Mouse (Mus musculus) frontal cortex, postnatal 10 days (tissue): ENCODE measurements around the gene Zfp319.

Experiments
- DNase-seq, 2 experiments: peaks; one replicate each; pipeline ENCODE4 v3.0.0; 2022; ENCODE audit warnings: low spot score in 2 of 2, mixed read lengths in 1 of 2

Zfp319 gene

GRCm38 (mm10) chr8:95351461-95351860 lies 19.7 kb upstream of the Zfp319 start:
- DNase-seq, result no peak

GRCm38 (mm10) chr8:95348811-95349630 lies 17.3 kb upstream of the Zfp319 start:
- DNase-seq, result peak; percentile 75 to 80

DNA sequence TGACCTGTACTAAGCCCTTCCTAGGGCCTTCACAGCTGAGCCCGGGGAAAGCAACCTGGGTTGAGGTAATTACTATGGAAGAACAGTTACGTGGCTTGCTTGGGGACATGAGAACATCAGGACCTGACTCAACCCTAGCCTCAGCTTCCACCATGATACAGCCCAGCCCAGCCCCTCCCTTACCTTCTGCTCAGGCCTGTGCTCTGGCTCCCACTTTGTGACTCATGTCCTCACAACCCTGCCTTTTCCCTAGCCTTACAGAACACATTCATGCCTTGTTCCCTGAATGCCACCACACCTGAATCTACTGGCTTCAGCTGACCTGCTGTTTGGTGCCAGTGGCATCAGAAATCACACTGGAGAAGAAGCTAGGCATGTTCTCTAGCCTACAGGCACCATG lies 16.6 kb upstream of the Zfp319 start:
- no peak for DNase-seq

GRCm38 (mm10) chr8:95346643-95347545 lies 15.1 kb upstream of the Zfp319 start:
- peak; percentile 75 to 78 for DNase-seq

DNA sequence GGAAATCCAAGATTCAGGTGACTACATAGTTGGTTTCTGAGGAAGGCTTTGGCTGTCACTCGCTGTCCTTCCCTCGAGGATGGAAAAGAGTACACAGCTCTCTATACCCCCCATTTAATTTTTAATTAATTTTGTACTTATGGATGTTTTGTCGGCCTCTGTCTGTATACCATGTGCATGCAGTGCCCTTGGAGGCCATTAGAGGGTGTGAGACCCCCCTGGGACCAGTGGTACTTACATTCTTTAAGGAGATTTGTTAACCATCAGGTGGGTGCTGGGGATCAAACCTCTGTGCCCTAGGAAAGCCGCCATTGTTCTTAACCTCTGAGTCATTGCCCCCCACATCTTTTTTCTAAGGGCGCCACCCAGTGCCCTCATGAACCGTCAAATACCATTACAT lies 12.9 kb upstream of the Zfp319 start:
- no peak for DNase-seq

DNA sequence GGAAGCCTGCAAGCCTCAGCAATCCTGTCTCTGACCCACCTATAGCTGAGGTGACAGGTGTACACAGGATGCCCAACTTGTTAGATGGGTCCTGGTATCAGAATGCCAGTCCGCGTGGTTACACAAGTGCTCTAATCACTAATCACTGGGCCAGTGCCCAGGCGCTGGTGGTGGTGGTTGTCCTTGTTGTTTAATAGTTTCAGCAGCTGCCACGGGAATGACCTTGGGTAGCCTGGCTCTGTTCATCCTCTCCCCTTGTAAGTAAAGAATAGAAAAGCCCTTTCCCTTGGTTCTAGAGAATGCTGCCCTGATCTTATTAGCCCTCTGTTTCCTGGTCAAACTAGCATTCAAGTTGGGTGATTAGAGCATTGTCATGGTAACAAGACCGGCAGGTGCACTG lies 10.0 kb upstream of the Zfp319 start:
- no peak for DNase-seq

DNA sequence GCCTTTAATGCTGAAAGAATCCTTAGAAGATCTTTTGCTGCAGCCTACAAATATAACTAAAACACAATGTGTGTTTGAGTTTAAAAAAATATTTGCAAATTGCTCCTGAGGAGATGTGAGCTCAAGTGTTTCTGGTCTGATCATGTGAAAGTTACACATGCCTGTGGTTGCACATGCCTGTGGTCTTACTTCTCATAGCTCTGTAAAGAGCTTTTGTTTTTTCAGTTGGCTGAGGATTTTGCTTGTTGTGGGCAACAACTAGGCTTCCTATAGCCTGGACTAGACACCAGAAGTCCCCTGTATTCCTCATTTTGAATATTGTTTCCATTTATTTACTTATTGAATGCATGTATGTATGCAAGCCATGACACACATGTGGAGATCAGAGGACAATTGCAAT lies 4.6 kb upstream of the Zfp319 start:
- DNase-seq, result no peak

- DNase-seq, result no peak
Observed at GRCm38 (mm10) chr8:95335706-95336105, 4.0 kb upstream of the Zfp319 start.

- no peak for DNase-seq
Observed at GRCm38 (mm10) chr8:95332437-95333199, 868 bp upstream of the Zfp319 start.

- no peak for DNase-seq
Observed at GRCm38 (mm10) chr8:95331156-95331719, 512 bp downstream of the Zfp319 start.

DNA sequence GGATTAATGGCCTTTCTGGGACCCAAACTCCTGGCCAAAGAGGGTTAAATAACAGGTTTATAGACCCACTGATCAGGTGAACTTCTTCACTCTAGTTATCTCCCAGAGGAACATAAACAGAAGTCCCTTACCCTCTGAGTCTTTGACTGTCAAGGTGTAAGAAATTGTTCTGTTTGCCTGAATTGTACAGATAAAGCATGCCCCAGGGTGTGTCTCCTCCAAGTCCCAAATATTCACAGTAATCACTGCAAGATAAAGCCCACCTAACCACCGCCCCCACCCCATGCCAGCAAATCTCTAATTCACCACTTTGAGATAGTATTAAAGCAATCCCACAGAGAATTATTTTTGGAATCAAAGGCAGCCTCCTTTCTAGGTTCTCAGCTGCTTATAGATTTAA lies 1.4 kb downstream of the Zfp319 start:
- no peak for DNase-seq

DNA sequence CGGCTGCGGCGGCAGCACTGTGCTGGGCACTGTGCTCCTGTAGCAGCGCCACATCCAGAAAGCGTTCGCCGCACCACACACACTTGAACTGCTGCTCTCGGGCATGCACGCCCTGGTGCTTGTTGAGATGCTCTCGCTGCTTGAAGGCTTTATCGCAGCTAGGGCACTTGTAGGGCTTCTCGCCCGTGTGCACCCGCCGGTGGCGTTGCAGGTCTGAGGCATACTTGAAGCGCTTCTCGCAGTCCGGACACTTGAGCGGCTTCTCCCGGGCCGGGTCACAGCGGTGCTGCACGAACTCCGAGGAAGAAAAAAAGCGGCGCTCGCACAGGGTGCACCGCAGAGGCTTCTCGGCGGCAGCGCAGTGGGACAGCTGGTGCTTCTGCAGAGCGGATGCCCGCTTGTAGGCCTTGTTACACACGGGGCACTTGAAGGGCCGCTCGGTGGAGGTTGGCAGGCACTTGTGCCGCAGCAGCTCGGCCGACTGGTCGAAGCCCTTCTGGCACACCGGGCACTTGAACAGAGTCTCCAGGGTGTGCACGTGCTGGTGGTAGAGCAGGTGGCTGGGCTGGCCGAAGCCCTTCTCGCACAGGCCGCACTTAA lies 3.8 kb downstream of the Zfp319 start:
- DNase-seq, result no peak

DNA sequence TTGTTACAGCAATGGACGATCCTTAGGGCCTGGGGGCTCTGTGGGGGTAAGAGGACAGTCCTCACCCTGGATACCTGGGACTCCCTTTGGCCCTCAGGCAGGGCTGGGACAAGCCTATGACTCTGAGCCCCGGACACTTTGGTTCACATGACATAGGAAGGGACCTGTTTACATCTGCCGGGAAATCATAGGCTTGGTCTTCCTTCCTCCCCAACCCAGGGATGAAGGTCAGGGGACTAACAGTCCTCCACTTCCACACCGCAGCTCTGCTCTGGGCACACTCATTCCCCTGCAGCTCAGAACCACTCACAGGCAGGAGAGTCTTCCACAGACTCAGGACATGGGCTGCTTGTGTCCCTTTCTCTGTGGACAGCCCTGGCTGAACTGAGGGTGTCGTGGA lies 4.9 kb downstream of the Zfp319 start:
- DNase-seq, result no peak

DNA sequence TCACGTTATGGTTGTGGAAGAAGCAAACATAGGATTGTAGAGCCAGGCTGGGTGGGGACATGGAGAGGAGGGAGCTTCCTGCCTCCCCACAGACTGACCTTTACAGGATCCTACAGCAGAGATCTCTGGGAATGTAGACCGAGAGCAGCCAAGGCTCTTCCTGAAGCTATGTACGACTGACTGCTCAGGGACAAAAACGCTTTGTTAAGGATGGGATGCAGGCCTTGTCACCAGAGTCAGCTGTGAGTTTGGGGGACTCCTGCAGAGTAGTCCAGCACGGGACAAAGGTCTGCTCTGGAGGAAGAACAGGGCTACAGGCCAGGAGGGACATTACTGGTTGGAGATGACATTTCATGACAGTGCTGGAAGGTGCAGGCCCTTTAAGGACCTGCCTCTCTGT lies 7.1 kb downstream of the Zfp319 start:
- DNase-seq, result no peak

- no peak for DNase-seq
Observed at GRCm38 (mm10) chr8:95323201-95323600, 8.5 kb downstream of the Zfp319 start.

DNA sequence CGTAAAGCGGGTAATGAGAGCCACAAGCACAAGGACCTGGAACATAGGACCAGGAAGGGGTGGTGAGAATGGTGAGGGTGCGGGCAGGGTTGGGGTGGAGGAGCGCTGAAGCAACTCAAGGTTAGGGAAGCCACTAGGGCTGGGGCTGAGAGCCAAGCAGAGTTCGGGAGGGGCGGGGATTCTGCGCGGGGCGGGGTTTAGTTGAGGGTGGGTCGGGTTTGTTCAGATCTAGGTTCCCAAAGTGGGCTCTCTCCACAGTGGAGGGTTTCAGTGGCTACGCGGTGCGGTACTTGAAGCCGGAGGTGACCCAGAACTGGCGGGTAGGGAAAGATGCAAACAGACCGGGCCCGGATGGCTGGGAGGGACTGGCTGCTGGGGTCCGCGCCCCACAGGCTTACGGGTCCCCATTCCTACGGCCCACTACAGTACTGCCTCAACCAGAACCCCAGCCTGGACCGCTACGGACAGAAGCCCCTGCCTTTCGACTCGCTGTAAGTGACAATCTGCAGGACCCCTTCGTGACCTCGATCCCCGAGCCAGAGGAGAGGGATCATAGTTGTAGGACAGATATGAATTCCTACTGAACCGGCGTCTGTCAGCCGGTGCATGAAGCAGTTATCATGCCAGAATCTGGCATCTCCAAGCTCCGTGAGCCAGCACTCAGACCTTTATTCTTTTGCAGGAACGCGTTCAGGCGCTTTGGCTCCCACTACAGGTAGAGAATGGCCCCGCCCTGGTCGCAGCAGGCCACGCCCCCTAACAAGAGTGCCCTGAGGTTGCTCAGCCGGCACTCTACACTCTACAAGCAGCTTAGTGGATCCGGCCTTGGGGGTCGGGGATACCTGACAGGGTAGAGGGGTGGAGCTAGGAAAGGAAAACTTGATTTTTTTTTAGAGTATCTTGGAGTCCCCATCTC lies 11.3 kb downstream of the Zfp319 start:
- DNase-seq, result peak in 1 of 2 experiments; percentile 44

DNA sequence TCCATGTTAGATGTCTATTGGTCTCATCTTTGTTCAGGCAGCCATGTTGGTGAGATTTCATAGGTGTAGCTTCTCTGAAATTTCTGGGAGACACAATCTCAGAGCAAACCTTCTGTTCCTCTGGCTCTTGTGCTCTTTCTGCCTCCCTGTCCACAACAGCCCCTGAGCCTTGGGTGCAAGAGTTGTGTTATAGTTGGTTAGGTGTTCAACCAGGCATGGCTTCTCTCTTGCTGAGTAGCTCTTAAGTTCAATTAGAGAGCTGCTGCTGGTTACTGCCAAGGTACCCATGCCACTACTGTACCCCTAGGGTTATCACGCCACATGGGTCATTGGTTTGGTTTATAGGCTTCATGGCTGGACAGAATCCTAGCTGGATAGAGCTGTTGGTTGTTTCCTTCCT lies 16.4 kb downstream of the Zfp319 start:
- DNase-seq, result no peak

- DNase-seq, result no peak
Observed at GRCm38 (mm10) chr8:95314707-95315106, 17.0 kb downstream of the Zfp319 start.

GRCm38 (mm10) chr8:95313857-95314256 lies 17.9 kb downstream of the Zfp319 start:
- no peak for DNase-seq

GRCm38 (mm10) chr8:95312836-95313235 lies 18.9 kb downstream of the Zfp319 start:
- no peak for DNase-seq
